Mouse (Mus musculus) kidney, adult 2 months (tissue): ENCODE measurements around the gene Gramd1b. TPM values are rescaled to one million over a fixed set of nuclear protein-coding genes. Genes with fewer than 3 reads are reported as not detected.

Experiments used
- DNase-seq: peaks from one replicate; pipeline ENCODE4 v3.0.0; 2021
- H3K27ac ChIP-seq: fragments of 200-500 bp; 2 replicates; pipeline ENCODE4 v1.5.1; 2012; ENCODE audit warnings: low read depth, low read length, control low read depth, inconsistent platforms; ENCODE audit not compliant: insufficient read depth
- H3K27me3 ChIP-seq: fragments of 200-500 bp; replicated peaks from 2 replicates; pipeline ENCODE4 v1.6.1; 2012; ENCODE audit warnings: mild to moderate bottlenecking, moderate library complexity, low read length, inconsistent platforms; ENCODE audit not compliant: control insufficient read depth, insufficient read depth
- H3K36me3 ChIP-seq: fragments of 200-500 bp; 2 replicates; pipeline ENCODE4 v1.6.1; 2012; ENCODE audit warnings: mild to moderate bottlenecking, moderate library complexity, low read length, inconsistent platforms; ENCODE audit not compliant: control insufficient read depth, insufficient read depth
- H3K4me1 ChIP-seq: fragments of 200-500 bp; 2 replicates; pipeline ENCODE4 v1.6.1; 2011; ENCODE audit warnings: low read length; ENCODE audit not compliant: control insufficient read depth, insufficient read depth
- H3K4me3 ChIP-seq: fragments of 200-500 bp; 2 replicates; pipeline ENCODE4 v1.5.1; 2011; ENCODE audit warnings: mild to moderate bottlenecking, low read depth, low read length, control low read depth; ENCODE audit not compliant: insufficient read depth
- CTCF ChIP-seq: fragments of 200-500 bp; conservative IDR thresholded peaks from 2 replicates; pipeline ENCODE4 v1.5.1; 2011; ENCODE audit warnings: low read depth, mild to moderate bottlenecking, control low read depth, low read length, moderate library complexity, mixed read lengths; ENCODE audit not compliant: insufficient read depth, insufficient read length
- POLR2A ChIP-seq: fragments of 200-500 bp; IDR thresholded peaks from one replicate; pipeline ENCODE4 v1.6.1; 2011; ENCODE audit warnings: low read depth, low read length, control low read depth
- WGBS: fragments of 180-500 bp; shearing (Covaris S2); methylation state at CpG from one replicate; pipeline ENCODE4 v1.1.7; 2018; 5-methylcytosine and 5-hydroxymethylcytosine counted together
- polyA plus RNA-seq: library from polyadenylated mRNA; depleted of rRNA; stranded (reverse); fragments of >200 nt; gene quantifications from 2 replicates; pipeline ENCODE4 v1.2.3, GENCODE M21; 2012

Gene Gramd1b
- polyA plus RNA-seq, 1 experiment: 210 TPM

DNA sequence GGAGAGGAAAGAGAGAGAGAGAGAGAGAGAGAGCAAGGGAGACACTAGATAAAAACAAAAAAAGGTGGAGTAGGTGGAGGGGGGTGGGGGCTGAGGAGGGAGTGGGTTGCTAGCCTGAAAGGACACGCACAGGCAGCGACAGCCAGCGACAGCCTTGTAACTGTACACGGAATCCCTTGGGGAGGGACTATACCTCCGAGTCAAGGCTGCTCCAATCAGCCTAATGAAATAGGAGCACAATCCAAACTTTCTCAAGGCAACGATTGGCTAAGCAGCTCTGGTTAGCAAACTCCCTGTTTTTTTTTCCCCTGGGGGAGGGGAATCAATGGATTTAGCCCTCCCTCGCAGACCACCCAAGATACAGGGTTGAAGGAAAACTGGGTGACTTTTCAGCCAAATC is 75.0 kb downstream of the Gramd1b start:
- Histone ChIP-seq H3K27ac (peak overlapping the region; percentile 70), H3K36me3 (no peaks in the 10 kb centered on the region; the same call in 1 of the 2 replicates), H3K27me3 (no peaks in the 10 kb centered on the region), H3K4me3 (peak overlapping the region; percentile 37), H3K4me1 (peaks cover 42% of the 10 kb centered on the region)
- 8% methylated on average over 7 of the region's 7 CpGs for WGBS
- peak; percentile 53 for DNase-seq
- TF ChIP-seq CTCF: no peak
- no peak for TF ChIP-seq POLR2A

GRCm38 (mm10) chr9:40455336-40456185 is 75.6 kb downstream of the Gramd1b start:
- TF ChIP-seq CTCF: no peak
- no peak for TF ChIP-seq POLR2A
- Histone ChIP-seq H3K27ac (peak overlapping the region; percentile 70), H3K4me3 (peak overlapping the region; percentile 37), H3K27me3 (no peaks in the 10 kb centered on the region), H3K36me3 (no peaks in the 10 kb centered on the region; the same call in 1 of the 2 replicates), H3K4me1 (peaks cover 42% of the 10 kb centered on the region)
- DNase-seq: peak; percentile 52
- WGBS: 5% methylated on average over 77 of the region's 77 CpGs

DNA sequence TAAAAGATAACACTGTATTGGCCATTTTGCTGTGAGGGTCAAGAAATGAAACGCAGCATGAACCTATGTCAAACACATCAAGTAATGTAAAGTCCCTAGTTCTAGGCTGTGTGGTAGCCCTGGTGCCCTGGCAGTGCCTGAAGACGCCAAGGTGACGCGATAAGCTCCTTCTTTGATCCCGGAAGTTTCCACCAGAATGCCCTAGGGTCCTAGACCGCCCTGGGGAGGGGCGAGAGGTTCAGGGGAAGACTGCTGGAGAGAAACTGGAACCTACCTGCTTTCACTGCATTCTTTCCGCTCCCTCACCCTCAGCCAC is 76.2 kb downstream of the Gramd1b start:
- no peak for TF ChIP-seq CTCF
- no peaks in the 10 kb centered on the region for H3K27me3 ChIP-seq
- no peaks in the 10 kb centered on the region; the same call in 1 of the 2 replicates for H3K36me3 ChIP-seq
- peaks cover 37% of the 10 kb centered on the region for H3K4me1 ChIP-seq
- H3K27ac ChIP-seq: no peak overlapping the region
- H3K4me3 ChIP-seq: peak overlapping the region; percentile 37
- WGBS: 12% methylated on average over 8 of the region's 8 CpGs
- no peak for DNase-seq

- no peaks in the 10 kb centered on the region for H3K27me3 ChIP-seq
- H3K36me3 ChIP-seq: no peaks in the 10 kb centered on the region; the same call in 1 of the 2 replicates
- H3K27ac ChIP-seq: no peak overlapping the region
- no peak for DNase-seq
- TF ChIP-seq CTCF: no peak
- no peak for TF ChIP-seq POLR2A
- H3K4me3 ChIP-seq: no peak overlapping the region
- H3K4me1 ChIP-seq: peaks cover 28% of the 10 kb centered on the region
- WGBS: 79% methylated on average over 6 of the region's 6 CpGs
Observed at GRCm38 (mm10) chr9:40453889-40454288, 77.3 kb downstream of the Gramd1b start.

DNA sequence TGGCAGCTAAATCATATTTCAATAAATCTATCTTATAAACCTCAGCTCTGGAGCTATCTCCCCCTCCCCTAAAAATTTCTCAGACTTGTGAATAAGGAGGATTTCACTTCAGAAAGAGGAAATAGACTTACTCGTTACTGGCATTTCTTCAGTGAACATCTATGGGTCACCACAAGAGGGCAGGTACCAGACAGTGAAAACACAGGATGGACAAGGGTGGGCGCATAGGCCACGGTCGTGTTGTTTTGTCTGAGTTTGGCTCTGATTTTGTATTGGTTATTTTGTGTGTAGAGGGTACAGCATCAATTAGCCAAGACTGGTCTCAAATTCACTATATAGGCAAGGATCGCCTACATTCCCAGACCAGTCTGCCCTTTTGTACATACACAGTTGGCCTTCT is 79.0 kb downstream of the Gramd1b start:
- 58% methylated on average over 5 of the region's 5 CpGs for WGBS

DNA sequence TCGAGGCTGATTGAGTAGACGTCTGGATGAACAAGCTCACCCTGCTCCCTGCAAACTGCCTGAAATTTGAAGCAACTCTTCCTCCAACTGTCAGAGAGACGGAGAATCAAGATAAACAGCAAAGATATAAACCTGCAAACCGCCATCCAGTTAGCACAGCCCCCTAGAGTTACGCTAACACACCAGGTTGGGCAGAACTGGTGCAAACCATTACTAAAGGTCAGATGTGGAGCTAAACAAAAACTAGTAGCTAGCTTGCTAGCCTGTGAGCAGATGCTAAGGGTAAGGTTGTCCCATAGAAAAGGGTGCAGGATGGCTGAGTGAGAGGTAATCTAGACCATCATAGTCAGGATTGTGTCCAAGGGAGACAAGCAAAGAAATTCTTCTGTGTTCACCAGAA is 80.4 kb downstream of the Gramd1b start:
- 0 out of 2 replicates have a peak overlapping the region, but pooled peaks have one; percentile 12 for H3K27ac ChIP-seq
- H3K4me3 ChIP-seq: no peak overlapping the region
- WGBS: 45% methylated on average over 5 of the region's 5 CpGs
- no peaks in the 10 kb centered on the region; the same call in 1 of the 2 replicates for H3K36me3 ChIP-seq
- H3K4me1 ChIP-seq: peaks cover 13% of the 10 kb centered on the region
- no peak for DNase-seq
- TF ChIP-seq POLR2A (no peak), CTCF (no peak)
- H3K27me3 ChIP-seq: no peaks in the 10 kb centered on the region

More for the DNA sequence above, 79.0 kb downstream of the Gramd1b start:
- Histone ChIP-seq H3K4me3 (no peak overlapping the region), H3K4me1 (peaks cover 24% of the 10 kb centered on the region), H3K36me3 (no peaks in the 10 kb centered on the region; the same call in 1 of the 2 replicates), H3K27ac (no peak overlapping the region), H3K27me3 (no peaks in the 10 kb centered on the region)
- 0 out of 2 replicates have a peak, but pooled peaks have one; percentile 21 for TF ChIP-seq CTCF
- no peak for TF ChIP-seq POLR2A
- no peak for DNase-seq

DNA sequence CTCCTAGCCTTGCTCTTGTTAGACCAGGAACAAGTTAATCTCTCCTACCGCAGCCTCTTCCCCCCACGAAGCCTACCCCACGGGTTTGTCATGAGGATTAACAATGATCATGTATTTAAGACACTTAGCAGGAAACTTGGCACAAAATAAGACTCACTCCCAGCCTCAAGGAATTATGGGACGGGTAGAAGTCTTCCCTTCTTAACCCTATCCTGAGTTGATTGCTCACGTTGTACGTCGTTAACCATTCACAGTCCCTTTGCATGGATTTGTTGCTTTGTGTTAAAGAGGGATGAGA is 80.8 kb downstream of the Gramd1b start:
- Histone ChIP-seq H3K27ac (0 out of 2 replicates have a peak overlapping the region, but pooled peaks have one; percentile 12), H3K36me3 (no peaks in the 10 kb centered on the region; the same call in 1 of the 2 replicates), H3K4me1 (peaks cover 13% of the 10 kb centered on the region), H3K4me3 (no peak overlapping the region), H3K27me3 (no peaks in the 10 kb centered on the region)
- 34% methylated on average over 7 of the region's 7 CpGs for WGBS
- DNase-seq: peak; percentile 55
- TF ChIP-seq POLR2A (no peak), CTCF (no peak)
